Mouse (Mus musculus): Measurements from ENCODE around the gene Eif4enif1. TPM values are rescaled to one million over a fixed set of nuclear protein-coding genes. Genes with fewer than 3 reads are reported as not detected.
A peak's percentile ranks its signal among the peaks of the same experiment; 100 is the strongest.

Gene Eif4enif1
- polyA plus RNA-seq, 1 experiment = 43.1 TPM

- DNase-seq (ENCODE audit: low read depth, low spot score) = no peak
- 88% methylated on average over 1 of the region's 1 CpGs for WGBS
Measured at GRCm38 (mm10) chr11:3259537-3259936, 57.3 kb downstream of the Eif4enif1 start.

- 2% methylated on average over 26 of the region's 26 CpGs for WGBS
- no peak for DNase-seq (ENCODE audit: low read depth, low spot score)
Measured at GRCm38 (mm10) chr11:3265291-3266078, 63.3 kb downstream of the Eif4enif1 start.

- peak; percentile 58 for DNase-seq (ENCODE audit: low read depth, low spot score)
- WGBS = under 1% methylated on average over 71 of the region's 72 CpGs
Measured at GRCm38 (mm10) chr11:3266079-3266685, 64.0 kb downstream of the Eif4enif1 start, which contains the start of gene Drg1. Drg1 (minus strand) TSS chr11:3266415.

- no peak for DNase-seq (ENCODE audit: low read depth, low spot score)
- 35% methylated on average over 7 of the region's 7 CpGs for WGBS
Measured at GRCm38 (mm10) chr11:3267133-3267532, 64.9 kb downstream of the Eif4enif1 start.

GRCm38 (mm10) chr11:3269241-3269640 lies 67.0 kb downstream of the Eif4enif1 start:
- DNase-seq (ENCODE audit: low read depth, low spot score) = no peak
- WGBS = 49% methylated on average over 4 of the region's 4 CpGs

GRCm38 (mm10) chr11:3278351-3278750 lies 76.2 kb downstream of the Eif4enif1 start:
- DNase-seq (ENCODE audit: low read depth, low spot score) = no peak
- 56% methylated on average over 5 of the region's 5 CpGs for WGBS

GRCm38 (mm10) chr11:3279729-3280128 lies 77.5 kb downstream of the Eif4enif1 start:
- no peak for DNase-seq (ENCODE audit: low read depth, low spot score)
- WGBS = 78% methylated on average over 2 of the region's 2 CpGs

- WGBS = 85% methylated on average over 6 of the region's 6 CpGs
Measured at GRCm38 (mm10) chr11:3282887-3283286, 80.7 kb downstream of the Eif4enif1 start.

GRCm38 (mm10) chr11:3283645-3284044 lies 81.5 kb downstream of the Eif4enif1 start:
- WGBS = 96% methylated on average over 6 of the region's 6 CpGs
- no peak for DNase-seq (ENCODE audit: low read depth, low spot score)

More at GRCm38 (mm10) chr11:3282887-3283286, 80.7 kb downstream of the Eif4enif1 start:
- DNase-seq (ENCODE audit: low read depth, low spot score) = no peak

- DNase-seq (ENCODE audit: low read depth, low spot score) = no peak
- 77% methylated on average over 3 of the region's 3 CpGs for whole genome bisulfite sequencing
Measured at GRCm38 (mm10) chr11:3285940-3286339, 83.7 kb downstream of the Eif4enif1 start.

- no peak for DNase-seq (ENCODE audit: low read depth, low spot score)
- whole genome bisulfite sequencing = 44% methylated on average over 6 of the region's 6 CpGs
Measured at GRCm38 (mm10) chr11:3287131-3287530, 84.9 kb downstream of the Eif4enif1 start.

GRCm38 (mm10) chr11:3287921-3288320 lies 85.7 kb downstream of the Eif4enif1 start:
- WGBS = 64% methylated on average over 5 of the region's 5 CpGs
- no peak for DNase-seq (ENCODE audit: low read depth, low spot score)

- WGBS = under 1% methylated on average over 41 of the region's 41 CpGs
- no peak for DNase-seq (ENCODE audit: low read depth, low spot score)
Measured at GRCm38 (mm10) chr11:3288521-3289301, 86.5 kb downstream of the Eif4enif1 start, which contains the start of gene Patz1. Patz1 (plus strand) TSS chr11:3288874.

- no peak for DNase-seq (ENCODE audit: low read depth, low spot score)
- 1% methylated on average over 37 of the region's 40 CpGs for WGBS
Measured at GRCm38 (mm10) chr11:3289302-3289802, 87.2 kb downstream of the Eif4enif1 start.

- WGBS = 1% methylated on average over 91 of the region's 92 CpGs
- DNase-seq (ENCODE audit: low read depth, low spot score) = no peak
Measured at GRCm38 (mm10) chr11:3289803-3290639, 87.8 kb downstream of the Eif4enif1 start.

- no peak for DNase-seq (ENCODE audit: low read depth, low spot score)
- WGBS = under 1% methylated on average over 50 of the region's 50 CpGs
Measured at GRCm38 (mm10) chr11:3290640-3291310, 88.6 kb downstream of the Eif4enif1 start.

GRCm38 (mm10) chr11:3291311-3292061 lies 89.3 kb downstream of the Eif4enif1 start:
- DNase-seq (ENCODE audit: low read depth, low spot score) = no peak
- WGBS = 8% methylated on average over 26 of the region's 26 CpGs

GRCm38 (mm10) chr11:3292062-3292421 lies 89.8 kb downstream of the Eif4enif1 start:
- no peak for DNase-seq (ENCODE audit: low read depth, low spot score)
- 1% methylated on average over 8 of the region's 8 CpGs for WGBS

Data from large intestine, adult 2 months (tissue).